Comparison of ENCODE assay signal across 9 mouse cellular contexts in genomic region chr13:24253989-24254388, GRCm38 (mm10). TPM values are rescaled to one million over a fixed set of nuclear protein-coding genes. Genes with fewer than 3 reads are reported as not detected.
DNase-seq lines count a peak whose midpoint lies in the region; ATAC-seq lines count a peak whose summit lies in the region.
"Had no signal": no experiment of that assay in that cellular context is flagged by ENCODE, and none has a peak within 500 bp of the region (broad histone marks: within the 10 kb centered on the region; RNA-seq: fewer than 3 reads in every experiment).

No protein-coding gene starts in this region.

- H3K27ac ChIP-seq in midbrain, embryonic 14.5 days (replicated peaks; ENCODE audit: low read depth, low read length) = no peak overlapping the region
- no peak overlapping the region for H3K27ac ChIP-seq in midbrain, embryonic 13.5 days
- no peak overlapping the region for H3K27ac ChIP-seq in embryonic facial prominence, embryonic 14.5 days (replicated peaks; ENCODE audit: low read depth, low read length)
- H3K27ac ChIP-seq: embryonic facial prominence, embryonic 15.5 days had no signal

- peak; percentile 61 for DNase-seq in midbrain, embryonic 14.5 days
- peak; percentile 70 for DNase-seq in adipocyte (ENCODE audit: low spot score)
- DNase-seq in embryonic facial prominence, embryonic 14.5 days (ENCODE audit: low spot score) = peak; percentile 29
- peak; percentile 65 to 76 for DNase-seq in heart, postnatal 36 days
- DNase-seq in left cerebral cortex, postnatal 4 days = peak; percentile 24

- no peaks in the 10 kb centered on the region for H3K36me3 ChIP-seq in midbrain, embryonic 14.5 days (ENCODE audit: control insufficient read depth, insufficient read depth, low read length)
- H3K36me3 ChIP-seq in midbrain, embryonic 13.5 days = no peaks in the 10 kb centered on the region
- H3K36me3 ChIP-seq in embryonic facial prominence, embryonic 14.5 days (ENCODE audit: control insufficient read depth, insufficient read depth, low read length) = no peaks in the 10 kb centered on the region
- H3K36me3 ChIP-seq: embryonic facial prominence, embryonic 15.5 days had no signal

- no peaks in the 10 kb centered on the region for H3K4me1 ChIP-seq in midbrain, embryonic 14.5 days (ENCODE audit: control insufficient read depth, insufficient read depth, low read length)
- H3K4me1 ChIP-seq in midbrain, embryonic 13.5 days (replicated peaks) = no peaks in the 10 kb centered on the region
- peaks cover 2% of the 10 kb centered on the region; the same call in 1 of the 2 replicates for H3K4me1 ChIP-seq in embryonic facial prominence, embryonic 14.5 days (ENCODE audit: control insufficient read depth, insufficient read depth, low read length)

- no peak overlapping the region for H3K4me2 ChIP-seq in midbrain, embryonic 14.5 days (ENCODE audit: low read length)
- H3K4me2 ChIP-seq in midbrain, embryonic 13.5 days (replicated peaks) = no peak overlapping the region
- no peak overlapping the region for H3K4me2 ChIP-seq in embryonic facial prominence, embryonic 14.5 days (ENCODE audit: low read depth, low read length)
- H3K4me2 ChIP-seq: embryonic facial prominence, embryonic 15.5 days had no signal

- no peaks in the 10 kb centered on the region for H3K27me3 ChIP-seq in midbrain, embryonic 14.5 days (ENCODE audit: control insufficient read depth, insufficient read depth, low read length)
- no peaks in the 10 kb centered on the region for H3K27me3 ChIP-seq in midbrain, embryonic 13.5 days
- H3K27me3 ChIP-seq in embryonic facial prominence, embryonic 14.5 days (replicated peaks; ENCODE audit: control insufficient read depth, insufficient read depth, low read length) = no peaks in the 10 kb centered on the region
- H3K27me3 ChIP-seq: embryonic facial prominence, embryonic 15.5 days had no signal

- intact Hi-C loops in heart, postnatal 36 days (cut with DNase I) = loop anchor here (2.0 to 5.0 kb wide), 2 partner anchors 27 to 57 kb away; partner anchors contain the start of gene Carmil1
- intact Hi-C loops in left cerebral cortex, postnatal 4 days (cut with DNase I) = no loop called here

- no peak overlapping the region for H3K4me3 ChIP-seq in midbrain, embryonic 14.5 days (replicated peaks; ENCODE audit: low read depth, low read length)
- no peak overlapping the region for H3K4me3 ChIP-seq in midbrain, embryonic 13.5 days (replicated peaks)
- no peak overlapping the region for H3K4me3 ChIP-seq in embryonic facial prominence, embryonic 14.5 days (ENCODE audit: low read depth, low read length)
- H3K4me3 ChIP-seq: embryonic facial prominence, embryonic 15.5 days had no signal

- WGBS in midbrain, embryonic 14.5 days = 18% methylated on average over 2 of the region's 2 CpGs
- WGBS in midbrain, embryonic 13.5 days = 28% methylated on average over 2 of the region's 2 CpGs
- 34% methylated on average over 2 of the region's 2 CpGs for WGBS in embryonic facial prominence, embryonic 14.5 days

- no peak overlapping the region for H3K9ac ChIP-seq in midbrain, embryonic 14.5 days (replicated peaks; ENCODE audit: low read length)
- no peak overlapping the region for H3K9ac ChIP-seq in midbrain, embryonic 13.5 days (replicated peaks)
- no peak overlapping the region for H3K9ac ChIP-seq in embryonic facial prominence, embryonic 14.5 days (ENCODE audit: low read depth, low read length)
- H3K9ac ChIP-seq: embryonic facial prominence, embryonic 15.5 days had no signal

- H3K9me3 ChIP-seq in midbrain, embryonic 14.5 days (ENCODE audit: control insufficient read depth, low read length) = no peaks in the 10 kb centered on the region
- no peaks in the 10 kb centered on the region for H3K9me3 ChIP-seq in midbrain, embryonic 13.5 days
- no peaks in the 10 kb centered on the region for H3K9me3 ChIP-seq in embryonic facial prominence, embryonic 14.5 days (ENCODE audit: control insufficient read depth, low read length)
- H3K9me3 ChIP-seq: embryonic facial prominence, embryonic 15.5 days had no signal

- ATAC-seq in midbrain, embryonic 14.5 days (ENCODE audit: low FRiP score, low TSS enrichment) = no peak
- ATAC-seq in midbrain, embryonic 13.5 days = no peak
- ATAC-seq in embryonic facial prominence, embryonic 14.5 days (ENCODE audit: low read depth) = no peak
- ATAC-seq in neutrophil, adult 5-6 weeks (ENCODE audit: extremely low read depth, insufficient number of reproducible peaks, low FRiP score, poor library complexity, severe bottlenecking) = peak; percentile 56; the same call in 1 of the 2 replicates
- ATAC-seq in megakaryocyte, adult 5-6 weeks (ENCODE audit: poor library complexity, severe bottlenecking) = no peak

RNA-seq across cellular contexts. Expression of gene Carmil1, which starts 26.6 kb away (rescaled TPM):
- polyA plus RNA-seq in midbrain, embryonic 14.5 days (2014; fragmentation: Nextera tagmentation; extraction: Ambion mirVana) = 29.4 and 32.3 TPM in 2 replicates
- 21.8 and 22.1 TPM in 2 replicates for polyA plus RNA-seq in midbrain, embryonic 13.5 days (2015; fragmentation: Nextera tagmentation; extraction: Ambion mirVana)
- 31.3 and 32.0 TPM in 2 replicates for polyA plus RNA-seq in embryonic facial prominence, embryonic 14.5 days (2014; fragmentation: Nextera tagmentation; extraction: Ambion mirVana)
- 1 to 10 TPM; 7.1 to 9.5 TPM for total RNA-seq in heart, postnatal 36 days (2021)
- 10 to 100 TPM; 57.9 to 82.4 TPM for total RNA-seq in left cerebral cortex, postnatal 4 days (2021)
- total RNA-seq in neutrophil, adult 5-6 weeks (2017) = 39.3 and 42.2 TPM in 2 replicates
- 7.2 and 9.6 TPM in 2 replicates for total RNA-seq in megakaryocyte, adult 5-6 weeks (2015)
- total RNA-seq in megakaryocyte, adult 5-6 weeks (2017) = 11.7 and 16.9 TPM in 2 replicates
